In genomic region chr1:151377353-151377752, GRCm38 (mm10) we compare ENCODE assay signal across 15 mouse cellular contexts. TPM values are rescaled to one million over a fixed set of nuclear protein-coding genes. Genes with fewer than 3 reads are reported as not detected.
DNase-seq lines count a peak whose midpoint lies in the region; ATAC-seq and TF ChIP-seq lines count a peak whose summit lies in the region.
"Had no signal": no experiment of that assay in that cellular context is flagged by ENCODE, and none has a peak within 500 bp of the region (broad histone marks: within the 10 kb centered on the region; RNA-seq: fewer than 3 reads in every experiment).

No protein-coding gene starts in this region.

- no peaks in the 10 kb centered on the region for H3K9me3 ChIP-seq in embryonic facial prominence, embryonic 11.5 days (replicated peaks; ENCODE audit: control insufficient read depth, low read length)
- H3K9me3 ChIP-seq in embryonic facial prominence, embryonic 10.5 days = no peaks in the 10 kb centered on the region
- no peaks in the 10 kb centered on the region for H3K9me3 ChIP-seq in liver, embryonic 14.5 days (ENCODE audit: control insufficient read depth, low read length)
- no peaks in the 10 kb centered on the region for H3K9me3 ChIP-seq in liver, embryonic 11.5 days (ENCODE audit: control insufficient read depth, low read length)
- no peaks in the 10 kb centered on the region for H3K9me3 ChIP-seq in hindbrain, embryonic 14.5 days (ENCODE audit: control insufficient read depth, low read length)
- H3K9me3 ChIP-seq: forebrain, embryonic 12.5 days; hindbrain, embryonic 15.5 days; liver, embryonic 13.5 days; megakaryocyte, embryonic 14.5 days had no signal

- no peak overlapping the region for H3K4me2 ChIP-seq in embryonic facial prominence, embryonic 11.5 days (ENCODE audit: low read depth, low read length)
- no peak overlapping the region for H3K4me2 ChIP-seq in liver, embryonic 14.5 days (ENCODE audit: low read depth)
- H3K4me2 ChIP-seq in liver, embryonic 11.5 days = no peak overlapping the region
- no peak overlapping the region for H3K4me2 ChIP-seq in hindbrain, embryonic 14.5 days (replicated peaks)
- H3K4me2 ChIP-seq: forebrain, embryonic 12.5 days; hindbrain, embryonic 15.5 days; liver, embryonic 13.5 days had no signal

- DNase-seq in embryonic facial prominence, embryonic 11.5 days (ENCODE audit: low spot score) = peak; percentile 23
- no peak for DNase-seq in embryonic facial prominence, embryonic 10.5 days (ENCODE audit: low spot score)
- no peak for DNase-seq in liver, embryonic 14.5 days (ENCODE audit: low read depth in 3 of 3, low spot score in 3 of 3)
- no peak for DNase-seq in liver, embryonic 11.5 days (ENCODE audit: low spot score)
- peak; percentile 38 for DNase-seq in thymus, postnatal 4 days
- no peak for DNase-seq in thymus, postnatal 0 days (ENCODE audit: low spot score)
- no peak for DNase-seq in cerebellum, postnatal 4 days (ENCODE audit: low spot score in 2 of 2)
- no peak for DNase-seq in hindbrain, embryonic 14.5 days (ENCODE audit: low spot score)
- DNase-seq: cerebellum, adult 18-20 months; heart, adult 18-20 months; heart, postnatal 10 days; liver, embryonic 13.5 days had no signal

- no peak overlapping the region for H3K4me3 ChIP-seq in embryonic facial prominence, embryonic 11.5 days (ENCODE audit: low read depth, low read length)
- no peak overlapping the region for H3K4me3 ChIP-seq in embryonic facial prominence, embryonic 10.5 days
- H3K4me3 ChIP-seq in liver, embryonic 14.5 days (ENCODE audit: insufficient read depth in 1 of 2, low read depth in 2 of 2, low read length in 2 of 2) = no peak overlapping the region
- H3K4me3 ChIP-seq in liver, embryonic 11.5 days (ENCODE audit: low read depth, low read length) = no peak overlapping the region
- no peak overlapping the region for H3K4me3 ChIP-seq in hindbrain, embryonic 14.5 days (replicated peaks; ENCODE audit: low read length)
- H3K4me3 ChIP-seq: forebrain, embryonic 12.5 days; hindbrain, embryonic 15.5 days; liver, embryonic 13.5 days; megakaryocyte, embryonic 14.5 days had no signal

- H3K4me1 ChIP-seq in embryonic facial prominence, embryonic 11.5 days (ENCODE audit: control insufficient read depth, insufficient read depth, low read length) = no peaks in the 10 kb centered on the region
- no peaks in the 10 kb centered on the region for H3K4me1 ChIP-seq in embryonic facial prominence, embryonic 10.5 days
- no peaks in the 10 kb centered on the region for H3K4me1 ChIP-seq in liver, embryonic 14.5 days (replicated peaks; ENCODE audit: control insufficient read depth in 2 of 2, insufficient read depth in 2 of 2, low read length in 1 of 2)
- no peaks in the 10 kb centered on the region for H3K4me1 ChIP-seq in liver, embryonic 11.5 days (replicated peaks; ENCODE audit: control insufficient read depth, insufficient read depth, low read length)
- H3K4me1 ChIP-seq in hindbrain, embryonic 14.5 days (replicated peaks; ENCODE audit: control insufficient read depth, insufficient read depth, low read length) = no peaks in the 10 kb centered on the region
- H3K4me1 ChIP-seq: forebrain, embryonic 12.5 days; hindbrain, embryonic 15.5 days; liver, embryonic 13.5 days had no signal

- H3K9ac ChIP-seq in embryonic facial prominence, embryonic 11.5 days (replicated peaks; ENCODE audit: low read length) = no peak overlapping the region
- no peak overlapping the region for H3K9ac ChIP-seq in liver, embryonic 14.5 days (replicated peaks)
- no peak overlapping the region for H3K9ac ChIP-seq in liver, embryonic 11.5 days (ENCODE audit: low read depth, low read length)
- H3K9ac ChIP-seq in hindbrain, embryonic 14.5 days = no peak overlapping the region
- H3K9ac ChIP-seq: forebrain, embryonic 12.5 days; hindbrain, embryonic 15.5 days; liver, embryonic 13.5 days had no signal

- H3K27ac ChIP-seq in embryonic facial prominence, embryonic 11.5 days (replicated peaks; ENCODE audit: low read depth, low read length) = no peak overlapping the region
- H3K27ac ChIP-seq in embryonic facial prominence, embryonic 10.5 days (replicated peaks) = no peak overlapping the region
- no peak overlapping the region for H3K27ac ChIP-seq in liver, embryonic 14.5 days
- no peak overlapping the region for H3K27ac ChIP-seq in liver, embryonic 11.5 days (ENCODE audit: low read depth, low read length)
- H3K27ac ChIP-seq in hindbrain, embryonic 14.5 days = no peak overlapping the region
- H3K27ac ChIP-seq: forebrain, embryonic 12.5 days; hindbrain, embryonic 15.5 days; liver, embryonic 13.5 days had no signal

- 87% methylated on average over 3 of the region's 3 CpGs for WGBS in embryonic facial prominence, embryonic 11.5 days
- 90% methylated on average over 3 of the region's 3 CpGs for WGBS in embryonic facial prominence, embryonic 10.5 days
- WGBS in liver, embryonic 14.5 days (ENCODE audit: insufficient replicate concordance) = 81% methylated on average over 3 of the region's 3 CpGs
- WGBS in liver, embryonic 11.5 days = 83% methylated on average over 3 of the region's 3 CpGs
- 88% methylated on average over 3 of the region's 3 CpGs for WGBS in hindbrain, embryonic 14.5 days

- H3K27me3 ChIP-seq in embryonic facial prominence, embryonic 11.5 days (ENCODE audit: control insufficient read depth, insufficient read depth, low read length) = no peaks in the 10 kb centered on the region
- no peaks in the 10 kb centered on the region for H3K27me3 ChIP-seq in embryonic facial prominence, embryonic 10.5 days (replicated peaks; ENCODE audit: low read depth, poor library complexity, severe bottlenecking)
- no peaks in the 10 kb centered on the region for H3K27me3 ChIP-seq in liver, embryonic 14.5 days (ENCODE audit: control insufficient read depth, insufficient read depth, low read length)
- no peaks in the 10 kb centered on the region for H3K27me3 ChIP-seq in liver, embryonic 11.5 days (replicated peaks; ENCODE audit: control insufficient read depth, insufficient read depth, low read length)
- no peaks in the 10 kb centered on the region for H3K27me3 ChIP-seq in hindbrain, embryonic 14.5 days (ENCODE audit: control insufficient read depth, insufficient read depth, low read length)
- H3K27me3 ChIP-seq: forebrain, embryonic 12.5 days; hindbrain, embryonic 15.5 days; liver, embryonic 13.5 days; megakaryocyte, embryonic 14.5 days had no signal

- no peaks in the 10 kb centered on the region for H3K36me3 ChIP-seq in embryonic facial prominence, embryonic 11.5 days (replicated peaks; ENCODE audit: control insufficient read depth, insufficient read depth, low read depth, low read length)
- H3K36me3 ChIP-seq in embryonic facial prominence, embryonic 10.5 days (replicated peaks) = peaks cover 57% of the 10 kb centered on the region
- no peaks in the 10 kb centered on the region; the same call in 1 of the 2 replicates for H3K36me3 ChIP-seq in liver, embryonic 14.5 days (replicated peaks; ENCODE audit: control insufficient read depth, insufficient read depth, low read depth)
- H3K36me3 ChIP-seq in liver, embryonic 11.5 days (ENCODE audit: control insufficient read depth, insufficient read depth, low read length) = peaks cover 7% of the 10 kb centered on the region; the same call in 1 of the 2 replicates
- H3K36me3 ChIP-seq in hindbrain, embryonic 14.5 days (replicated peaks; ENCODE audit: control insufficient read depth, insufficient read depth) = peaks cover 9% of the 10 kb centered on the region
- H3K36me3 ChIP-seq: hindbrain, embryonic 15.5 days had no signal

- TF ChIP-seq CTCF in liver, embryonic 14.5 days (IDR thresholded peaks at IDR 0.05; ENCODE audit: low read depth) = peak; percentile 37; the same call in 1 of the 2 replicates

- no peak for ATAC-seq in embryonic facial prominence, embryonic 11.5 days (replicated peaks; ENCODE audit: insufficient number of reproducible peaks, low FRiP score, low TSS enrichment, low read depth)
- ATAC-seq in liver, embryonic 14.5 days (ENCODE audit: insufficient read depth) = no peak
- ATAC-seq in liver, embryonic 11.5 days (replicated peaks; ENCODE audit: low FRiP score) = no peak
- no peak for ATAC-seq in hindbrain, embryonic 14.5 days (ENCODE audit: low FRiP score)

- no peak for TF ChIP-seq EP300 in liver, embryonic 14.5 days (IDR thresholded peaks at IDR 0.05; ENCODE audit: low read depth)

RNA-seq across cellular contexts. Expression of gene Ivns1abp, which starts 33.1 kb away (rescaled TPM):
- 432 and 470 TPM in 2 replicates for polyA plus RNA-seq in embryonic facial prominence, embryonic 11.5 days (2014; fragmentation: Nextera tagmentation; extraction: Ambion mirVana)
- polyA plus RNA-seq in embryonic facial prominence, embryonic 10.5 days (2016; fragmentation: Nextera tagmentation; extraction: Ambion mirVana) = 402 and 404 TPM in 2 replicates
- polyA plus RNA-seq in liver, embryonic 14.5 days (2012; rRNA removed) = 47.4 and 57.0 TPM in 2 replicates
- 68.6 and 73.3 TPM in 2 replicates for polyA plus RNA-seq in liver, embryonic 14.5 days (2014; fragmentation: Nextera tagmentation; extraction: Ambion mirVana)
- polyA plus RNA-seq in liver, embryonic 11.5 days (2014; fragmentation: Nextera tagmentation; extraction: Ambion mirVana) = 231 and 259 TPM in 2 replicates
- polyA plus RNA-seq in thymus, postnatal 0 days (2015; fragmentation: Nextera tagmentation; extraction: Ambion mirVana) = 171 and 193 TPM in 2 replicates
- 229 and 263 TPM in 2 replicates for polyA plus RNA-seq in hindbrain, embryonic 14.5 days (2014; fragmentation: Nextera tagmentation; extraction: Ambion mirVana)

RNA-seq across cellular contexts. Expression of gene Swt1, which starts 50.9 kb away (rescaled TPM):
- 21.9 and 22.8 TPM in 2 replicates for polyA plus RNA-seq in embryonic facial prominence, embryonic 11.5 days (2014; fragmentation: Nextera tagmentation; extraction: Ambion mirVana)
- polyA plus RNA-seq in embryonic facial prominence, embryonic 10.5 days (2016; fragmentation: Nextera tagmentation; extraction: Ambion mirVana) = 19.8 and 21.1 TPM in 2 replicates
- polyA plus RNA-seq in liver, embryonic 14.5 days (2012; rRNA removed) = 5.6 and 9.7 TPM in 2 replicates
- polyA plus RNA-seq in liver, embryonic 14.5 days (2014; fragmentation: Nextera tagmentation; extraction: Ambion mirVana) = 19.1 and 19.7 TPM in 2 replicates
- 19.1 and 20.7 TPM in 2 replicates for polyA plus RNA-seq in liver, embryonic 11.5 days (2014; fragmentation: Nextera tagmentation; extraction: Ambion mirVana)
- polyA plus RNA-seq in thymus, postnatal 0 days (2015; fragmentation: Nextera tagmentation; extraction: Ambion mirVana) = 38.7 and 42.7 TPM in 2 replicates
- polyA plus RNA-seq in hindbrain, embryonic 14.5 days (2014; fragmentation: Nextera tagmentation; extraction: Ambion mirVana) = 15.1 and 20.2 TPM in 2 replicates

RNA-seq across cellular contexts. Expression of gene Trmt1l, which starts 51.0 kb away (rescaled TPM):
- polyA plus RNA-seq in embryonic facial prominence, embryonic 11.5 days (2014; fragmentation: Nextera tagmentation; extraction: Ambion mirVana) = 43.5 and 45.8 TPM in 2 replicates
- polyA plus RNA-seq in embryonic facial prominence, embryonic 10.5 days (2016; fragmentation: Nextera tagmentation; extraction: Ambion mirVana) = 49.8 and 50.6 TPM in 2 replicates
- 7.6 and 9.8 TPM in 2 replicates for polyA plus RNA-seq in liver, embryonic 14.5 days (2012; rRNA removed)
- polyA plus RNA-seq in liver, embryonic 14.5 days (2014; fragmentation: Nextera tagmentation; extraction: Ambion mirVana) = 11.8 and 13.8 TPM in 2 replicates
- 44.5 and 48.7 TPM in 2 replicates for polyA plus RNA-seq in liver, embryonic 11.5 days (2014; fragmentation: Nextera tagmentation; extraction: Ambion mirVana)
- 27.2 and 29.9 TPM in 2 replicates for polyA plus RNA-seq in thymus, postnatal 0 days (2015; fragmentation: Nextera tagmentation; extraction: Ambion mirVana)
- 41.6 and 44.0 TPM in 2 replicates for polyA plus RNA-seq in hindbrain, embryonic 14.5 days (2014; fragmentation: Nextera tagmentation; extraction: Ambion mirVana)

Comparison
In these comparisons a context has a peak if more than half of its experiments do, and no peak if none do; other contexts are left out.
1. DNase-seq: peak in embryonic facial prominence, embryonic 11.5 days (single experiment) and thymus, postnatal 4 days (single experiment); none in embryonic facial prominence, embryonic 10.5 days (single experiment), liver, embryonic 14.5 days (0 of 3), liver, embryonic 11.5 days (single experiment), thymus, postnatal 0 days (single experiment), cerebellum, postnatal 4 days (0 of 2) and hindbrain, embryonic 14.5 days (single experiment).